Mouse (Mus musculus) adrenal gland, postnatal 36 days (tissue): Measurements from ENCODE around the gene Pklr. TPM values are rescaled to one million over a fixed set of nuclear protein-coding genes. Genes with fewer than 3 reads are reported as not detected.
"Not testable (repeated sequence)": the region's sequence is repeated elsewhere in the genome, so short reads cannot be mapped to it uniquely, and the experiment has no call there.

ENCODE experiments used
- DNase-seq, 2 experiments: peaks; one replicate each; pipeline ENCODE4 v3.0.0; 2021; ENCODE audit warnings: mixed read lengths in 1 of 2
- total RNA-seq, 2 experiments: library from RNA; stranded (reverse); gene quantifications; 2 replicates each; pipeline ENCODE4 v1.2.3; 2021

Gene Pklr
- total RNA-seq, 2 experiments from 2014 or later, result not detected

- peak; percentile 73 to 80 for DNase-seq
These were observed 11.7 kb upstream of the Pklr start for GRCm38 (mm10) chr3:89124241-89124640.

GRCm38 (mm10) chr3:89125981-89126380 is 10.0 kb upstream of the Pklr start:
- peak; percentile 15 to 25 for DNase-seq

DNA sequence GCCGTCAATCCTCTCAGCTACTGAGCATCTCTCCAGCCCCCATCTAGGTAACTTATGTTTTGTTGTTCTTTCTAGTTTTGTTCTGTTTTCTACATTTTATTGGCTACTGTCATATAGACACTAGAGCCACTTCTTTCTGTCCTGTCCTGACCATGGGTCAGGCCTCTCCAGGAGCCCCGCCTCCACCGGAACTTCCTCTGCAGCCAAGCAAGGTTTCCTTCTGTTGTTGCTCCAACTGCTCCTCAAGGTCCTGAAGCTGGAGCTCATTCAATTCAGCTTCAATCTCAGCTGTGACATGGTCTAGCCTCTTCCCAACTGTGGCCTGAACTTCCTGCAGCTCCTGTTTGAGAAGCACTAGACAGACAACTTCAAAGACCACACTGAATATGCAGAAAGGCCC is 6.0 kb upstream of the Pklr start:
- DNase-seq, result peak; percentile 44 to 50

DNA sequence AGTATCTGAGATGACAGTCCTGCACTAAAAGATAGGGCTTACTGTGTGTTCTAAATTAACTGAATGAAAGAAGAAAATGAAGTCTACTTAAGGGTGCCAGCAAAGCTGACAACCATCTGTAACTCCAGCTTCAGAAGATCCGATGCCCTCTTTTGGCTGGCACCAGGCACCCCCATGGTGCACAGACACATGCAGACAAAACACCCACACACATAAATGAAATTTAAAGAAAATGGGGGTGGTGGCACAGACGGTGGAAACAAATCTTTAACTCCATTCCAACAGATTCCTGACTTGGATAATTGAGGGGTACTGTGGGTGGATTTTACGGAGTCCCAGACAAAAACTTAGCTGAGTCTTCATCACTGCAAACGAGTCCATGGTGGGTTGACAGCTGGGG is 4.1 kb upstream of the Pklr start:
- no peak for DNase-seq

DNA sequence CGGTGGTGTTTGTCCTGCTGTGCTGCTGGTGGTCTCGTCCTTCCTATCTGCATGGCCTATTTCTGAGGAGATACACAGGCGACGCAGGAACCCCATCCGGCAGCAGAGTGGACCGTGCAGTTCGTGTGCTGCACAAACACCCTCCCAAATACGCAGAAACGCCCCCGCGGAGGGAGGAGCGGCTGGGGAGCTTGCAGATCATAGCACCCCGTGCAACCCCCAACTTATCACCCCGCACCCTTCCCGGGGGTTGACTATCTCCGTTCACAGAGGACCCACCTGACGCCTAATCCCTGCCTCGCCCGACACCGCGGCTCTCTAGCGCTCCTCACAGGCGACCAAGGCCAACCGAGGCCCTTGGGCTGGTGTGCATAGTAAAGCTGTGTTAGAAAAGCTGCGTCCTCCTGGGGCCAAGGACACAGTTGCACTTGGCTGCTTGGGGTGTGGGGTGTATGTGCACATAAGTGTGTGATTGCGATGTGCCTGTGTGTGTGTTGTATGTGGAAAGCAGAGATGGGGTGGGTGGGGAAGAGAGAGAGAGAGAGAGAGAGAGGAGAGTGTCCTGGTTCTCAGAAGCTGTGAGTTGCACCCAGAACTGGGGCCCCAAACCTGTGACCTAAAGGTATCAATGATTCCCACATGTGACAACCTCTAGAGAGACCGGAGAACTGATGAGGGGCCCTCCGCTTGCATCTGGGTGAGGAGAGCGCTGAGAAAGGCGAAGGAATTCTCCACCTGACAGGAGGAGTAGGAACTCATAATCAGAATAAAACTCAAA is 3.5 kb upstream of the Pklr start:
- DNase-seq, result peak; percentile 70 to 75

DNA sequence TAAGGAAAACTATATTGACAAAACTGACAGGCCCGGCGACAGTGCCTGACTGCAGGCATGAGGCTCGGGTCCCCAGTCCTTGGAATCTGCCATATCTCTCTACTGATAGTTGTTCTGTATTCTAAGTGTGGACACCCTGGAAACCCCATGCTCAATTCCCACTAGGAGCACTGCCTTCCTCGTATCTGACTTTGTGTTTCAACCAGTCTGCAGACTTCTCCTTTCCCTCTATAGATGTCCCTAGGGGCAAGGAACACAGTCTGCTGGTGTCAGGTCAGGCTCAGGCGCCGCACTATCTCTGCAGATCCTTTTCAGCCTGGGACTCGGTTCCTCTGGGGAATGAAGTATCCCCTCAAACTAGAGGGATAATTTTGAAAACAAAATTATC is 2.9 kb upstream of the Pklr start:
- DNase-seq, result no peak

GRCm38 (mm10) chr3:89133752-89134151 is 2.2 kb upstream of the Pklr start:
- no peak for DNase-seq

- no peak for DNase-seq
These were observed 423 bp downstream of the Pklr start for GRCm38 (mm10) chr3:89136365-89136764.

DNA sequence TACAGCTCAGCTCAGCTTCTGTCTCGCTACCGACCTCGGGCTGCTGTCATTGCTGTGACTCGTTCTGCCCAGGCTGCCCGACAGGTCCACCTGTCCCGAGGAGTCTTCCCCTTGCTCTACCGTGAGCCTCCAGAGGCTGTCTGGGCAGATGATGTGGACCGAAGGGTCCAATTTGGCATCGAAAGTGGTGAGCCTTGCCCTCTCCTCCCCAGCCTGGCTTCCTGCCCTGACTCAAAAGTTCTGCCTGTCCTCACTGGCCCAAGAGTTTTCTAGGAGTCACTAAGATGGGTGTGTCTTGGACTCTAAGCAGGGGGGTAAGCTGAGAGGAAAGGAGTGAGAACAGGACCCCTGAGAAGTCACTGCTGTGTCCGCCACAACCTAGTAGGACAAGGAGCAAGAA is 8.9 kb downstream of the Pklr start:
- DNase-seq, result no peak

DNA sequence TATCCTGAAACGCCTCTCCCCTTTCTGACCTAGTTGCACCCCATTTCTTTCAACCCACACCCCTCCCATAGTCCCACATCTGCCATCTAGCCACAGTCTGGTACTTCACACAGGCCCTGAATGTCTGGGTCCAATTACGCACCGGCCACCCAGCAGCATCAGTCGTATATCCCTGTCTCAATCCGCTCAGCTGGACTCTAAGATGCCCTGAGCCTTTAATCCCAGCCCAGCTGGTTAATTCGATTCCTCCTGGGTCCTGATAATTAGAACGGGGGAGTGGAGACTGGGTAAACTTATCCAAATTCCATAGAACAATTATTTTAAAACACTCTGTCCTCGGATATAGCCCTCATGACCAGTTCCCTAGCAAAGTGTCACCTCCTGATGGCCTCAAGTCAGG is 9.6 kb downstream of the Pklr start:
- DNase-seq, result no peak

GRCm38 (mm10) chr3:89147101-89147978 is 11.4 kb downstream of the Pklr start:
- DNase-seq, result peak; percentile 42 to 48

- DNase-seq, result peak in 1 of 2 experiments; percentile 16
These were observed 12.0 kb downstream of the Pklr start for GRCm38 (mm10) chr3:89147979-89148311.

GRCm38 (mm10) chr3:89148567-89148966 is 12.6 kb downstream of the Pklr start:
- DNase-seq, result no peak

DNA sequence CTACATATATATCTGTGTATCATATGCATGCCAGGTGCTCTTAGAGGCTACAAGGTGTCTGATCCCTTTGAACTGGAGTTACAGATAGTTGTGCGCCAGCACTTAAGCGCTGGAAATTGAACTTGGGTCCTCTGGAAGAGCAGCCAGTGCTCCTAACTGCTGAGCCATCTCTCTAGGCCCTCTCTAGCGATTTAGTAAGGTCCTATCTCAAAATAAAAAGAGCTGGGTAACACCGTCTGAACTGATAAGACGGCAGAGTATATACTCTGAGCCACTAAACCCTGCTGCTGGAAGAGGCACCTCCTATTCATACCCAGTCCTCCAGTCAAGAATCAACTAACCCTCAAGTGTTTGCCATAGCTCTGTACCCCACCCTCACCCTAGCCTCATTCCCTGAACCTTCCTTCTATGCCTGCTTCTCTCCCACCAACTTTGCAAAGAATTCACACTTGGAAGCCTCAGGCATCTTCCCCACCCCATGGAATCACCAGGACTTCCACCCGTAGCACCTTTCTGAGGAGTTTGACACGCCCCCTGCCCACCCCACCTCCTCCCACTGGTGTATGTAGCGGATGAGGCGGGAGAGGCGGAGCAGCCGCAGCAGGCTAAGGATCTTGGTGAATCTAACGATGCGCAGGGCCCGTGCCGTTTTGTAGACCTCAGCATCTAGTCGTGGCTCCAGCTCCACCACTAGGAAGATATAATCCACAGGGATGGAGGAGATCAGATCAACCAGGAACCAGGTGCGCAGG is 16.3 kb downstream of the Pklr start:
- DNase-seq, result no peak

DNA sequence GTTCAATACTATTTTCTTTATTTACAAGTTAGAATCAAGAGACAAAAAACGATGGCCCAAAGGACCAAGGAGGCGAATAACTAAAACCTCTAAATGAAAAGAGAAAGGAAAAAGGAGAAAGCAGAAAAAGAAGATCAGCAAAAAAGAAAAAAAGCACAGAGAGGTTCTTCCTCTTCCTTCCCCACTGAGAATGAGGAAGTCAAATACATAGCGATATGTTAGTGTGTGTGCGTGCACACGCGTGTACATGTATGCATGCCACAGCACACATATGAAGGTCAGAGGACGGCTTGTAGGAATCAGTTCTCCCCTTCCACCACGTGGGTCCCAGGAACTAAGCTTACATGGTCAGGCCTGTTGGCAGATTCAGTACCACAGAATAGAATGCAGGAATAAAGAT is 21.0 kb downstream of the Pklr start:
- DNase-seq, result no peak

- DNase-seq, result no peak
These were observed 22.7 kb downstream of the Pklr start for GRCm38 (mm10) chr3:89158651-89159050.

DNA sequence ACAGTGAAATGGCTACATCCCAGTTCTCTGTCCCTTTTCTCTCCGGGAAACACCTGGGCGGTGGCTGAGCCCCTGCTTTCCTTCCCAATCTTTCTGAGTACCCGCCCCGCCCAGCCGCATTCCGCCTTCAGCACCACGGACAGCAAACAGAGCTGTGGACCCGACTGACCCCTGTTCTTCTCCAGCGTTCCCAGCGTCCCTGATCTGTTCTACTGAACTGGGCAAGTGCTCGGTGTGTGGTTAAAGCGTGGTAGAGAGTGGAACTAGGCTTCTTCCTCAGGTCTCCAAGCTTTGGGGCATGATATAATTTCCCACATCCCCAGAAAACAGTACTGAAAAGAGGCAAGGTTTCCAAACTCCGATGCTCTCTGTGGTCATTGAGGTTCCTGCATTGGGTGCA is 23.3 kb downstream of the Pklr start:
- DNase-seq, result peak; percentile 82 to 83

- DNase-seq, result peak; percentile 78 to 86
These were observed 23.8 kb downstream of the Pklr start, which contains the start of gene Hcn3 for GRCm38 (mm10) chr3:89159616-89160344. Hcn3 (minus strand) TSS chr3:89160196.

GRCm38 (mm10) chr3:89161207-89161606 is 25.3 kb downstream of the Pklr start:
- not testable (repeated sequence) for DNase-seq

DNA sequence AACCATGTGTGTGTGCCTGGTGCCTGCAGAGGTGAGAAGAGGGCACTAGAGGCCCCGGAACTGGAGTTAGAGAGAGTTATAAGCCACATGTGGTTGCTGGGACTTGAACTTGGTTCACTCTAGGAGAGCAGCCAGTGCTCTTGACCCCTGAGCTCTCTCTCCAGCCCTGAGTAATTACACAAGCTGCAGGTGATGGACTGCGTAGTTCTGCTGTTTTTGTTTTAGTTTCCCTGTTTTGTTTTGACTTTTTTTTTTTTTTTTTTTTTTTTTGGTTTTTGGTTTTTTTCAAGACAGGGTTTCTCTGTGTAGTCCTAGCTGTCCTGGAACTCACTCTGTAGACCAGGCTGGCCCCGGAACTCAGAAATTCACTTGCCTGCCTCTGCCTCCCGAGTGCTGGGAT is 25.8 kb downstream of the Pklr start:
- no peak for DNase-seq

- DNase-seq, result peak in 1 of 2 experiments; percentile 47
These were observed 27.2 kb downstream of the Pklr start for GRCm38 (mm10) chr3:89163123-89163522.
